Mouse (Mus musculus) cortical plate, adult 2 months (tissue): Measurements from ENCODE around the gene Adamts14. TPM values are rescaled to one million over a fixed set of nuclear protein-coding genes. Genes with fewer than 3 reads are reported as not detected.

ENCODE experiments used
- H3K27ac ChIP-seq: fragments of 200-500 bp; 2 replicates; pipeline ENCODE4 v1.5.1; 2012; ENCODE audit warnings: low read length, control low read depth, inconsistent platforms; ENCODE audit not compliant: insufficient read depth
- H3K4me1 ChIP-seq: fragments of 200-500 bp; 2 replicates; pipeline ENCODE4 v1.6.1; 2011; ENCODE audit warnings: low read length; ENCODE audit not compliant: control insufficient read depth, insufficient read depth
- H3K4me3 ChIP-seq: fragments of 200-500 bp; 2 replicates; pipeline ENCODE4 v1.5.1; 2011; ENCODE audit warnings: mild to moderate bottlenecking, low read length, control low read depth; ENCODE audit not compliant: insufficient read depth
- CTCF ChIP-seq: fragments of 200-500 bp; IDR thresholded peaks from 2 replicates; pipeline ENCODE4 v1.5.1; 2011; ENCODE audit warnings: mild to moderate bottlenecking, control low read depth, low read length; ENCODE audit not compliant: insufficient read depth; ENCODE audit errors: extremely low read depth
- POLR2A ChIP-seq: fragments of 200-500 bp; IDR thresholded peaks from 2 replicates; pipeline ENCODE4 v1.6.1; 2011; ENCODE audit warnings: mild to moderate bottlenecking, low read length, control low read depth; ENCODE audit not compliant: insufficient read depth; ENCODE audit errors: extremely low read depth
- polyA plus RNA-seq: library from polyadenylated mRNA; depleted of rRNA; stranded (reverse); fragments of >200 nt; gene quantifications from 2 replicates; pipeline ENCODE4 v1.2.3, GENCODE M21; 2012

Gene Adamts14
- polyA plus RNA-seq, 1 experiment, result 0.29 TPM

- no peaks in the 10 kb centered on the region for H3K4me1 ChIP-seq
- no peak overlapping the region for H3K27ac ChIP-seq
- TF ChIP-seq POLR2A (no peak), CTCF (no peak)
- H3K4me3 ChIP-seq, result no peak overlapping the region
Measured at GRCm38 (mm10) chr10:61172496-61172895, 100.7 kb downstream of the Adamts14 start.

GRCm38 (mm10) chr10:61171654-61172053 lies 101.6 kb downstream of the Adamts14 start, which contains the start of gene Tbata:
Gene Tbata, plus strand, starts transcription at chr10:61171954.
- Histone ChIP-seq H3K4me3 (no peak within 1 kb of the TSS), H3K27ac (no peak within 1 kb of the TSS), H3K4me1 (no peaks in the 10 kb centered on the region)
- TF ChIP-seq POLR2A (no peak), CTCF (no peak)

- Histone ChIP-seq H3K4me1 (no peaks in the 10 kb centered on the region), H3K27ac (no peak overlapping the region), H3K4me3 (no peak overlapping the region)
- TF ChIP-seq POLR2A, result no peak
- no peak for TF ChIP-seq CTCF
Measured at GRCm38 (mm10) chr10:61168393-61168792, 104.8 kb downstream of the Adamts14 start.

GRCm38 (mm10) chr10:61167333-61168096 lies 105.7 kb downstream of the Adamts14 start:
- TF ChIP-seq POLR2A (no peak), CTCF (no peak)
- no peak overlapping the region for H3K4me3 ChIP-seq
- no peaks in the 10 kb centered on the region for H3K4me1 ChIP-seq
- no peak overlapping the region for H3K27ac ChIP-seq

- H3K27ac ChIP-seq, result no peak overlapping the region
- TF ChIP-seq POLR2A (no peak), CTCF (no peak)
- H3K4me3 ChIP-seq, result no peak overlapping the region
- no peaks in the 10 kb centered on the region for H3K4me1 ChIP-seq
Measured at GRCm38 (mm10) chr10:61162366-61162765, 110.9 kb downstream of the Adamts14 start.

GRCm38 (mm10) chr10:61160671-61161070 lies 112.6 kb downstream of the Adamts14 start:
- no peaks in the 10 kb centered on the region for H3K4me1 ChIP-seq

GRCm38 (mm10) chr10:61160089-61160488 lies 113.1 kb downstream of the Adamts14 start:
- H3K4me3 ChIP-seq, result no peak overlapping the region
- no peak overlapping the region for H3K27ac ChIP-seq
- TF ChIP-seq CTCF (no peak), POLR2A (no peak)
- no peaks in the 10 kb centered on the region for H3K4me1 ChIP-seq

More at GRCm38 (mm10) chr10:61160671-61161070, 112.6 kb downstream of the Adamts14 start:
- Histone ChIP-seq H3K4me3 (no peak overlapping the region), H3K27ac (no peak overlapping the region)
- no peak for TF ChIP-seq POLR2A
- no peak for TF ChIP-seq CTCF

- TF ChIP-seq CTCF (no peak), POLR2A (no peak)
- H3K4me3 ChIP-seq, result no peak overlapping the region
- H3K27ac ChIP-seq, result no peak overlapping the region
- no peaks in the 10 kb centered on the region for H3K4me1 ChIP-seq
Measured at GRCm38 (mm10) chr10:61158594-61158993, 114.6 kb downstream of the Adamts14 start.

GRCm38 (mm10) chr10:61156453-61156852 lies 116.8 kb downstream of the Adamts14 start:
- H3K27ac ChIP-seq, result no peak overlapping the region
- H3K4me1 ChIP-seq, result no peaks in the 10 kb centered on the region
- TF ChIP-seq CTCF (no peak), POLR2A (no peak)
- no peak overlapping the region for H3K4me3 ChIP-seq

GRCm38 (mm10) chr10:61155611-61156010 lies 117.6 kb downstream of the Adamts14 start:
- H3K4me1 ChIP-seq, result no peaks in the 10 kb centered on the region
- TF ChIP-seq POLR2A (no peak), CTCF (no peak)
- no peak overlapping the region for H3K27ac ChIP-seq
- no peak overlapping the region for H3K4me3 ChIP-seq
